Mouse (Mus musculus): ENCODE measurements at regions not wholly inside any gene's neighbourhood (a gene's known extent, or its start where the extent isn't known, plus 50 kb on each side); places are given as distances from the start of the nearest gene placed in this dataset.

DNA sequence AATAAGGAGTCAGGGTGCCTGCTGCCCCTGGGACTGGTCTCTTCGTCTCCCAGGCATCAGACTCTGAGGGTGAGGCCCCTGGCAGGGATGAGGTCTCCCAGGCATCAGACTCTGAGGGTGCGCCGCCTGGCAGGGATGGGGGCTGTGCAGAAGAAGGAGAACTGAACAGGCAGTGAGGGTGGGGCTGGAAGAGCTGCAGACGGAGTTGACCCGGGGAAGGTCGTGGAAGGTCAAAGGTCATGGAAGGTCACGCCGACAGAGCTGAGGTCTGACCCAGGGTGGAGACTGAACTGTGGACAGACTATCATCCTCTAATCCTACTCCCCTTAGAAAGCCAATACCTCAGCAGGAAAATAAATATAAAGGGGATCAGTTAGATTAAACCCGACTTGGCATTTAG, 50.6 kb upstream of the Grik3 start:
- DNase-seq (ENCODE audit: low spot score in 2 of 2): no peak

GRCm38 (mm10) chr4:125437161-125437822, 53.2 kb upstream of the Grik3 start:
- DNase-seq (ENCODE audit: low spot score in 2 of 2): no peak

GRCm38 (mm10) chr4:125433511-125433910, 57.0 kb upstream of the Grik3 start:
- DNase-seq (ENCODE audit: low spot score in 2 of 2): no peak

- no peak for DNase-seq (ENCODE audit: low spot score in 2 of 2)
These were observed 58.9 kb upstream of the Grik3 start for GRCm38 (mm10) chr4:125431648-125432047.

DNA sequence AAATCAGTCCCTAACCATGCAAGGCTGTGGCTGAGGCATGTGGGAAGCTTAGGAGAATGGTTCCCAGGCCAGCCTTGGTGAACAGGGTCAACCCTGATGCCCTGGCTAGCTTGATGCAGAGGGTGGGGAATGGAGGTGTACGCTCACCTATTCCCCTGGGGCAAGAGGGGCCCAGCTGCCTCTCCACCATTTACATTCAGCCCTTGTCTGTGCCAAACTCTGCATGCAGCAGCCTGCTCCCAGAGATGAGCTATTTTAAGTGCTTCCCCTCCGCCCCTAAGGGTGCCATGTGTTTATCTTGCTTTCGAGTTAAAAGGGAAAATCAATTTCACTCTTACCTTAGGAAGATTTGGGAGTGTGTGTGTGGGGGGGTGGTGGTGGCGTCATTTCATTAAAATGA, 59.7 kb upstream of the Grik3 start:
- no peak for DNase-seq (ENCODE audit: low spot score in 2 of 2)

GRCm38 (mm10) chr4:125428736-125429135, 61.8 kb upstream of the Grik3 start:
- peak; percentile 55 to 72 for DNase-seq (ENCODE audit: low spot score in 2 of 2)

DNA sequence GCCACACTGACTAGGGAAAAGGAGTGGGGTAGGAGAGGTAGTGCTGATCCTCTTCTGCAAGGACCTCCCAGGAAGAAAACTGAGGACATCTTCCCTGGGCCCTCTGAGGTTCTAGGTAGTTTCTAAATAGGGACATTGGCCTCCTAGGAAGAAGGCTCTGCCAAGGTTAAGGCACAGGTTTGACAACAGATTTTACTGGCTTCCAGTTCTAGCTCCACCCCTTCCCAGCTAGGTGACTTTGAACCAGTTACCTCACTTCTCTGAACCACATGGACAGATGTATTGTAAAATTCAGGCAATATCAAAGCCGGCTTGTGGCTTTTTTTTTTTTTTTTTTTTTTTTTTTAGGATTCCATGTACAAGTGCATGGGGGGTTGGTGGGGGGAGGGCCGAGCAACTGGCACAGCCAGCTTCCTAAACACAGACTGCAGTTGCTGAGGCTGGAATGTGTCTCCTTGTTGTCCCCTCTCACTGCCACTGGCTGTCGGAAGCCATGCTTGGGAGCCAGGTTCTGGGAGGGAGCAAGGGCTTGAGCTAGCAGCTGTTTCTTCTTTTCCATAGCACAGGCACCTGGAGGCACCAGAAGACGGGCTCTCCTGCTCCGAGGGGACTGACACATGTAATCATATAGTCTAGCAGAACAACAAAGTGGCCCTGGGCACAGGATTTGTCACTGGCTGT, 69.8 kb upstream of the Grik3 start:
- no peak for DNase-seq (ENCODE audit: low spot score in 2 of 2)

DNA sequence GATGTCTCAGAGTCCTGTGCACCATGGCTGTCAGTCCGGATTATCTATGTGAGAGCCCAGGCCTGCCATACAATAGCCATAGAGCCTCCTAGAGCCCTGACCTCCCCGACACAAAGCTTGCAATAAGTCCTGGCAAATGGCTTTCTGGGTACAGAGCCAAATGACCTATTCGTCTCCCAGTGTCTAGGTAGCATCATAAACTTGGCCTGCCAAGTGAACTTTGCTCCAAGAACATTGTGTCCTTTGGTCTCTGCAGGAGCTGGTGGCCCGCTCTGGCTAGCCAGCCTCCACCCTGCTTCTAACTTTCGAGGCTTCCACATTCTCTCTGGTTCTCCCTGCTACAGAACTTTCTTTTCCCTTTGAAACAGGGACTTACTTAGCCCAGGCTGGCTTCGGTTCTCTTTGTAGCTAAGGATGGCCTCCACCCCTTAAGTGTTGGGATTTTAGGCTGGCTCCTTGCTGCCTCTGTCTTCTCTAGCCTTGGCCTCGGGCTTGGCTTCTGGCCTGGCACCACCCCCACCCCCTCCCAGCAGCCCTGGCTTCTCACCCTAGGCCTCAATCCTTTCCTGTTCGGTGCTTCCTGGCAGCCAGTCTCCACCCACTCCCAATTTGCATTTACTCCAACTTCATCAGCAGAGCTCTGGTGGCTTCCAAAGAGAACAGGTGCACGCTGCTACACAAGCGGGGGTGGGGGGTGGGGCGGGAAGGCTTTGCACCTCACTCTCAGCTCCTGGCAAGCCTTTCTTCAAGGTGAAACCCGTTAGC, 70.8 kb upstream of the Grik3 start:
- DNase-seq (ENCODE audit: low spot score in 2 of 2): no peak

DNA sequence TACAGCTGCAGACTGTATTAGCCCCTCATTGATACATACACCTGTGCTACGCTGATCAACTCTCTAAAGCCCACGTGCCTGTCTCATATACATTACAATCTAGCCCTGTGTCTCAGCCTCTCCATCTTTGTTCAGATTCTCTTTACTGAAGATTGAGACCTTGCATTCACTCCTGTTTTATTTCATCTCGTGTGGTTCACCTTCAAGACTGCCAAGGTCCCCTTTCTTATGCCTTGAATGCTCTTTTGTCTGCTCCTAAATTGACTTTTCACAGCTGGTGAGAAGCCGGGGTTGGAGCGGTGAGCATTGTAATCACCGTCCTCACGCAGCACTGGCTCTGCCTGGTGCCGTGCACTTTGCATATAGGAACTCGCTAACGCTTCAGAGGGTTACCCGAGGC, 75.2 kb upstream of the Grik3 start:
- DNase-seq (ENCODE audit: low spot score in 2 of 2): no peak

DNA sequence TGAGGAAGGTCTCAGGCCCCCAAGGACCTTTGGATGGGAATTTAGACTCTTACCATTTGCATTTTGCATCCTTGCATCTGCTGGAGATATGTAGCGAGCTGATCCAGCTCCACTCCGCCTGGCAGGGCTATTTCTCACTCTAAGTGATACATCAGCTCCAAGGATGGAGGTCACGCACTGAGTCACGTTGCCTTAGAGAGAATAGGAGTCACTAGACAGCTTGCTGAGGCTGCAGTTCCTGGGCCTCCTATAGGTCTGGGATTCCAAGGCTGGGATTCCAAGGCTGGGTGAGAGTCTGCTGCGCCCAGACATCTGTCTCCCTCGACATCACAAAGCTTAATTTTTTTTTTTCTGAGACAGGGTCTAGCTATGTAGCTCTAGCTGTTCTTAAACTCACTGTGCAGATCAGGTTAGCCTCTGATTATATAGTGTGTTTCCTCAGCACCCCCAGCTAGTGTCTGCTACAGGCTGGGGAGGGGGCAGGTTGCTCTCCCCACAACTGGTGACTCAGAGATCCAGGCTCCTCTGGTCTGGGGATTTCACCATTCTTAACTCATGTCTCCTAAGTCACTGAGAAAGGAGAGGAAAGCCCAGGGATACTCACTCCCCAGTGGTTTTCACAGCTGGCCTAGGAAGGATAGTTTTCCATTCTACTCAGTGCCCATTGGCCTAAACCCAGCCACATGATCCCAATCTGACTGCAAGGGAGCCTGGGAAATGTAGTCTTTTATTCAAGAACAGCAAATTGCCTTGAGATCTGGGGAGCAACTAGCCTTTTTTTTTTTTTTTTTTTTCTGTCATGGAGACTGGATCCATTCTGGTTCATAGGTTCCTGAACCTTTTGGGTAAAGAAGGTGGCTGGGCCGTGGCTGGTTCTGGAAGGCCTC, 76.4 kb upstream of the Grik3 start:
- DNase-seq (ENCODE audit: low spot score in 2 of 2): peak; percentile 62 to 68

GRCm38 (mm10) chr4:125410736-125411441, 79.6 kb upstream of the Grik3 start:
- DNase-seq (ENCODE audit: low spot score in 2 of 2): no peak

DNA sequence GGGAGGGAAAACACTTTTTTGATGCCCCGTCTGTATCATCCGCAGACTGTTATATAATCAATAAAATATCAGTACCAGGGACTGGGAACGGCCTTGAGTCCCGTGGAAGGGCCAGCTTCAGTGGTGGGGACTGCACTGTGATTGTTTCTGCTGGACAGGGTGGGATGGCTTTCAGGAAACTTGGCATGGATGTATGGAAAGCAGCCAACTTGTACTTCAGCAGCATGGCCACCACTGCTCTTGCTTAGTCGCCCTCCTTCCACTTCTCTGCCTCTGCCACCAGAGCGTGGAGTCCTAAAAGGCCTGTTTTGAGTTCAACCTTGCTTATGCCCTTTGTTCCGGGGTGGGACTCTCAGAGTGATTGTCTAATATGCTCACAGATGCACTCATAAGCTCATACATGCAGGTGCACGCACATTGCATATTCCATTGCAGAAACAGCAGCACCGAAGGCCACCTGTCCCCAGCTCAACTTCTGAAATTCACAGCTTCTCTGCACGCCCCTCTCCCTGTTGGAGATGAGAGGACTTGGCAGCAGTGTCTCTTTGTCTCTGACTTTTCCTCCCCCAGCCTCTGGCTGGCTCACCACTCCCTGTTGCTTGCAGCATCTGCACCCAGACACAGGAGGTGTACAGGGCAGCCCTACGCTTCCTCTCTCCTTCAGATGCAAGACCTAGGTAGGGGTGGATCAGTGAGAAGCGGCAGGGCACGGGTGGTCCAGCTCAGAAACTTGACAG, 91.0 kb upstream of the Grik3 start:
- DNase-seq (ENCODE audit: low spot score in 2 of 2): no peak

- peak; percentile 84 to 91 for DNase-seq (ENCODE audit: low spot score in 2 of 2)
These were observed 93.5 kb upstream of the Grik3 start for GRCm38 (mm10) chr4:125397007-125397461.

GRCm38 (mm10) chr4:125391269-125391668, 99.2 kb upstream of the Grik3 start:
- no peak for DNase-seq (ENCODE audit: low spot score in 2 of 2)

- DNase-seq (ENCODE audit: low spot score in 2 of 2): no peak
These were observed 104.7 kb upstream of the Grik3 start for GRCm38 (mm10) chr4:125385811-125386210.

GRCm38 (mm10) chr4:125364011-125364410, 126.5 kb upstream of the Grik3 start:
- no peak for DNase-seq (ENCODE audit: low spot score in 2 of 2)

- no peak for DNase-seq (ENCODE audit: low spot score in 2 of 2)
These were observed 128.6 kb upstream of the Grik3 start for GRCm38 (mm10) chr4:125361611-125362520.

GRCm38 (mm10) chr4:125358356-125358755, 132.1 kb upstream of the Grik3 start:
- DNase-seq (ENCODE audit: low spot score in 2 of 2): no peak

DNA sequence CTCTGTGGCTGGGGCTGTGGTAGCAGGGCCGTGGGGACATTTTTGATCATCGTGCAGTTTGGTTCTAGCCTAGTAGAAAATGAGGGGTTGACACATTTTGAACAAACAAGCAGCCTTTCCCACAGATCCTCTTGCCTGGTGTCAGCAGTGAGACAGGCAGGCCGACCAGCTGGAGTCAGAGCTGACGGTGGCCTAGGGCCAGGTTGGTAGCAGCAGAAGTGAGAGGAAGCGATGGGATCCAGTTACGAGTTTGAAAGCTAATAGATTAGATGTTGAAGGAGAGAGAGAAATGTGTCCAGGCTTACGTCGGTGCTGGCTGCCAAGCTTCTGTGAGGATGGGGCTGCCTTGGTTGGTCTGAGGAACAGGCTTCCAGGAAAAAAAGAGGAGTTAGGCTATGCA, 134.1 kb upstream of the Grik3 start:
- peak; percentile 71 to 75 for DNase-seq (ENCODE audit: low spot score in 2 of 2)

Measured in right cerebral cortex, postnatal 10 days (tissue).